Mouse (Mus musculus) embryonic facial prominence, embryonic 12.5 days (tissue): ENCODE measurements around the gene Rrm2. TPM values are rescaled to one million over a fixed set of nuclear protein-coding genes. Genes with fewer than 3 reads are reported as not detected.

Experiments used
- ATAC-seq: fragments of 200-750 bp; cut with Nextera tagmentation; 2 replicates; pipeline ENCODE4 v1.8.0; 2017; ENCODE audit not compliant: insufficient number of reproducible peaks, insufficient read depth, low FRiP score, low TSS enrichment
- H3K27ac ChIP-seq: fragments of 300-500 bp; sonication (generic); 2 replicates; pipeline ENCODE4 v1.5.1; 2016; ENCODE audit warnings: mild to moderate bottlenecking
- H3K27me3 ChIP-seq: fragments of 300-500 bp; sonication (generic); 2 replicates; pipeline ENCODE4 v1.6.1; 2016; ENCODE audit warnings: mild to moderate bottlenecking, moderate library complexity
- H3K36me3 ChIP-seq: fragments of 300-500 bp; sonication (generic); 2 replicates; pipeline ENCODE4 v1.6.1; 2016; ENCODE audit warnings: mild to moderate bottlenecking
- H3K4me1 ChIP-seq: fragments of 300-500 bp; sonication (generic); 2 replicates; pipeline ENCODE4 v1.6.1; 2016
- H3K4me2 ChIP-seq: fragments of 300-500 bp; sonication (generic); replicated peaks from 2 replicates; pipeline ENCODE4 v1.6.1; 2016; ENCODE audit warnings: mild to moderate bottlenecking, moderate library complexity
- H3K4me3 ChIP-seq: fragments of 300-500 bp; sonication (generic); 2 replicates; pipeline ENCODE4 v1.5.1; 2016; ENCODE audit warnings: mild to moderate bottlenecking
- H3K9ac ChIP-seq: fragments of 300-500 bp; sonication (generic); 2 replicates; pipeline ENCODE4 v1.6.1; 2016; ENCODE audit warnings: mild to moderate bottlenecking, moderate library complexity
- H3K9me3 ChIP-seq: fragments of 300-500 bp; sonication (generic); 2 replicates; pipeline ENCODE4 v1.6.1; 2016; ENCODE audit warnings: mild to moderate bottlenecking, moderate library complexity
- WGBS: fragments of 180-500 bp; shearing (Covaris S2); methylation state at CpG from one replicate; pipeline ENCODE4 v1.1.7; 2016; 5-methylcytosine and 5-hydroxymethylcytosine counted together
- polyA plus RNA-seq: library from polyadenylated mRNA; unstranded; fragments of >200 nt; fragmentation: Nextera tagmentation; extraction: Ambion mirVana; gene quantifications from 2 replicates; pipeline ENCODE4 v1.2.1, GENCODE M21; 2016

Rrm2 gene
- polyA plus RNA-seq: 289 and 307 TPM in 2 replicates

GRCm38 (mm10) chr12:24707954-24708823 lies at the start of gene Rrm2:
Rrm2 (plus strand) TSS chr12:24708241.
- Histone ChIP-seq H3K4me3 (peak within 1 kb of the TSS; percentile 94), H3K9me3 (no peaks in the 10 kb centered on the region), H3K4me2 (peak within 1 kb of the TSS; percentile 90), H3K36me3 (peaks cover 28% of the 10 kb centered on the region), H3K9ac (peak within 1 kb of the TSS; percentile 85), H3K27ac (peak within 1 kb of the TSS; percentile 87), H3K27me3 (no peaks in the 10 kb centered on the region), H3K4me1 (peaks cover 25% of the 10 kb centered on the region; the same call in 1 of the 2 replicates)
- WGBS: under 1% methylated on average over 79 of the region's 83 CpGs
- ATAC-seq: peak; percentile 82

- 87% methylated on average over 4 of the region's 4 CpGs for WGBS
- no peaks in the 10 kb centered on the region for H3K4me1 ChIP-seq
- no peak overlapping the region for H3K4me3 ChIP-seq
- H3K36me3 ChIP-seq: peaks cover 33% of the 10 kb centered on the region
- no peak overlapping the region for H3K4me2 ChIP-seq
- no peak for ATAC-seq
- no peaks in the 10 kb centered on the region for H3K9me3 ChIP-seq
- no peak overlapping the region for H3K27ac ChIP-seq
- no peaks in the 10 kb centered on the region for H3K27me3 ChIP-seq
- H3K9ac ChIP-seq: no peak overlapping the region
Measured at GRCm38 (mm10) chr12:24658998-24659397, 49.0 kb upstream of the Rrm2 start.

GRCm38 (mm10) chr12:24659923-24660322 lies 48.1 kb upstream of the Rrm2 start:
- Histone ChIP-seq H3K4me1 (no peaks in the 10 kb centered on the region), H3K9me3 (no peaks in the 10 kb centered on the region), H3K27ac (no peak overlapping the region), H3K9ac (no peak overlapping the region), H3K27me3 (no peaks in the 10 kb centered on the region), H3K36me3 (peaks cover 24% of the 10 kb centered on the region), H3K4me3 (no peak overlapping the region), H3K4me2 (no peak overlapping the region)
- ATAC-seq: no peak
- WGBS: 91% methylated on average over 9 of the region's 9 CpGs

GRCm38 (mm10) chr12:24661100-24661499 lies 46.9 kb upstream of the Rrm2 start:
- no peak overlapping the region for H3K9ac ChIP-seq
- no peaks in the 10 kb centered on the region for H3K27me3 ChIP-seq
- no peaks in the 10 kb centered on the region for H3K4me1 ChIP-seq
- H3K27ac ChIP-seq: no peak overlapping the region
- no peak overlapping the region for H3K4me3 ChIP-seq
- WGBS: 78% methylated on average over 4 of the region's 4 CpGs
- H3K36me3 ChIP-seq: peaks cover 12% of the 10 kb centered on the region
- H3K4me2 ChIP-seq: no peak overlapping the region
- H3K9me3 ChIP-seq: no peaks in the 10 kb centered on the region
- ATAC-seq: no peak

- WGBS: 87% methylated on average over 5 of the region's 5 CpGs
- H3K4me1 ChIP-seq: no peaks in the 10 kb centered on the region
- no peaks in the 10 kb centered on the region for H3K9me3 ChIP-seq
- no peak overlapping the region for H3K4me3 ChIP-seq
- H3K36me3 ChIP-seq: peaks cover 11% of the 10 kb centered on the region; the same call in 1 of the 2 replicates
- no peak overlapping the region for H3K27ac ChIP-seq
- H3K27me3 ChIP-seq: no peaks in the 10 kb centered on the region
- no peak overlapping the region for H3K4me2 ChIP-seq
- no peak for ATAC-seq
- H3K9ac ChIP-seq: no peak overlapping the region
Measured at GRCm38 (mm10) chr12:24662131-24662530, 45.9 kb upstream of the Rrm2 start.

GRCm38 (mm10) chr12:24680096-24680491 lies 27.9 kb upstream of the Rrm2 start:
- Histone ChIP-seq H3K36me3 (no peaks in the 10 kb centered on the region), H3K4me3 (peak overlapping the region; percentile 63), H3K9me3 (no peaks in the 10 kb centered on the region), H3K4me1 (peaks cover 19% of the 10 kb centered on the region), H3K27me3 (peaks cover 34% of the 10 kb centered on the region), H3K4me2 (peak overlapping the region; percentile 96), H3K27ac (no peak overlapping the region), H3K9ac (peak overlapping the region; percentile 70; the same call in 1 of the 2 replicates)
- ATAC-seq: no peak
- 14% methylated on average over 9 of the region's 9 CpGs for WGBS

GRCm38 (mm10) chr12:24680492-24681285 lies 27.4 kb upstream of the Rrm2 start:
- Histone ChIP-seq H3K27me3 (peaks cover 34% of the 10 kb centered on the region), H3K4me3 (peak overlapping the region; percentile 63), H3K27ac (no peak overlapping the region), H3K4me1 (peaks cover 19% of the 10 kb centered on the region), H3K9ac (peak overlapping the region; percentile 70), H3K4me2 (peak overlapping the region; percentile 96), H3K36me3 (no peaks in the 10 kb centered on the region), H3K9me3 (no peaks in the 10 kb centered on the region)
- peak; percentile 36; the same call in 1 of the 2 replicates for ATAC-seq
- WGBS: 1% methylated on average over 53 of the region's 61 CpGs

GRCm38 (mm10) chr12:24681286-24682023 lies 26.6 kb upstream of the Rrm2 start, which contains the start of gene Cys1:
Cys1 (minus strand) TSS chr12:24681813.
- H3K9me3 ChIP-seq: no peaks in the 10 kb centered on the region
- ATAC-seq: peak; percentile 29
- no peaks in the 10 kb centered on the region for H3K36me3 ChIP-seq
- no peak within 1 kb of the TSS for H3K27ac ChIP-seq
- peak within 1 kb of the TSS; percentile 63 for H3K4me3 ChIP-seq
- H3K9ac ChIP-seq: peak within 1 kb of the TSS; percentile 70
- H3K4me2 ChIP-seq: peak within 1 kb of the TSS; percentile 96
- 6% methylated on average over 20 of the region's 20 CpGs for WGBS
- H3K4me1 ChIP-seq: peaks cover 19% of the 10 kb centered on the region
- peaks cover 34% of the 10 kb centered on the region for H3K27me3 ChIP-seq

GRCm38 (mm10) chr12:24682563-24682962 lies 25.5 kb upstream of the Rrm2 start:
- H3K27me3 ChIP-seq: peaks cover 34% of the 10 kb centered on the region
- WGBS: 44% methylated on average over 8 of the region's 8 CpGs
- no peaks in the 10 kb centered on the region for H3K9me3 ChIP-seq
- ATAC-seq: no peak
- peaks cover 19% of the 10 kb centered on the region for H3K4me1 ChIP-seq
- H3K4me2 ChIP-seq: no peak overlapping the region
- no peak overlapping the region for H3K27ac ChIP-seq
- no peak overlapping the region for H3K4me3 ChIP-seq
- no peak overlapping the region for H3K9ac ChIP-seq
- no peaks in the 10 kb centered on the region for H3K36me3 ChIP-seq

- Histone ChIP-seq H3K9ac (no peak overlapping the region), H3K27me3 (peaks cover 34% of the 10 kb centered on the region), H3K27ac (no peak overlapping the region), H3K4me3 (no peak overlapping the region), H3K4me1 (peaks cover 19% of the 10 kb centered on the region), H3K9me3 (no peaks in the 10 kb centered on the region), H3K4me2 (no peak overlapping the region), H3K36me3 (no peaks in the 10 kb centered on the region)
- WGBS: 70% methylated on average over 7 of the region's 7 CpGs
- no peak for ATAC-seq
Measured at GRCm38 (mm10) chr12:24683461-24683860, 24.6 kb upstream of the Rrm2 start.

- peaks cover 8% of the 10 kb centered on the region for H3K4me1 ChIP-seq
- ATAC-seq: no peak
- no peak overlapping the region for H3K4me2 ChIP-seq
- H3K9me3 ChIP-seq: no peaks in the 10 kb centered on the region
- no peaks in the 10 kb centered on the region for H3K36me3 ChIP-seq
- H3K4me3 ChIP-seq: no peak overlapping the region
- 77% methylated on average over 6 of the region's 6 CpGs for WGBS
- peaks cover 22% of the 10 kb centered on the region for H3K27me3 ChIP-seq
- H3K9ac ChIP-seq: no peak overlapping the region
- H3K27ac ChIP-seq: no peak overlapping the region
Measured at GRCm38 (mm10) chr12:24686038-24686695, 21.9 kb upstream of the Rrm2 start.
